Mouse (Mus musculus) large intestine, adult 2 months (tissue): ENCODE measurements around the gene Shroom3. TPM values are rescaled to one million over a fixed set of nuclear protein-coding genes. Genes with fewer than 3 reads are reported as not detected.

Experiments
- polyA plus RNA-seq: library from polyadenylated mRNA; depleted of rRNA; stranded (reverse); fragments of >200 nt; gene quantifications from 2 replicates; pipeline ENCODE4 v1.2.3, GENCODE M21; 2012; rRNA removed

Gene Shroom3
- polyA plus RNA-seq, 1 experiment, result 53.2 TPM

Other genes starting within 250 kb of the Shroom3 start
- 11.9 and 16.6 TPM in 2 replicates for gene Nup54, start 248.2 kb upstream of the Shroom3 start, polyA plus RNA-seq
- 13.3 and 17.9 TPM in 2 replicates for gene Scarb2, start 176.6 kb upstream of the Shroom3 start, polyA plus RNA-seq
- not detected in 2 replicates for gene Fam47e, start 128.4 kb upstream of the Shroom3 start, polyA plus RNA-seq
- 2.3 and 2.4 TPM in 2 replicates for gene Stbd1, start 80.4 kb upstream of the Shroom3 start, polyA plus RNA-seq
- gene Ccdc158, start 8.2 kb upstream of the Shroom3 start, polyA plus RNA-seq, result 0.05 and 0.11 TPM in 2 replicates